Mouse (Mus musculus): ENCODE data around the gene Nudt21. TPM values are rescaled to one million over a fixed set of nuclear protein-coding genes. Genes with fewer than 3 reads are reported as not detected.

Nudt21 gene
- 97.5 and 104 TPM in 2 replicates for polyA plus RNA-seq (2015; fragmentation: Nextera tagmentation; extraction: Ambion mirVana)

GRCm38 (mm10) chr8:94036944-94037524 lies at the start of gene Nudt21, which contains the start of gene Ogfod1:
Nudt21 (minus strand) TSS chr8:94037031.
Ogfod1 (plus strand) TSS chr8:94037198.
- H3K9me3 ChIP-seq (ENCODE audit: control insufficient read depth, low read length): no peaks in the 10 kb centered on the region
- peak; percentile 100 for ATAC-seq (ENCODE audit: low read depth)
- WGBS: under 1% methylated on average over 41 of the region's 41 CpGs
- H3K4me3 ChIP-seq (ENCODE audit: low read length): peak within 1 kb of the TSS; percentile 76
- H3K9ac ChIP-seq (ENCODE audit: low read length): peak within 1 kb of the TSS; percentile 79
- peaks cover 15% of the 10 kb centered on the region for H3K4me1 ChIP-seq (replicated peaks; ENCODE audit: control insufficient read depth, insufficient read depth, low read length)
- H3K36me3 ChIP-seq (ENCODE audit: control insufficient read depth, insufficient read depth, low read length): no peaks in the 10 kb centered on the region
- H3K27ac ChIP-seq (ENCODE audit: low read length): peak within 1 kb of the TSS; percentile 68
- peak within 1 kb of the TSS; percentile 83 for H3K4me2 ChIP-seq (ENCODE audit: low read depth, low read length)
- H3K27me3 ChIP-seq (ENCODE audit: control insufficient read depth, insufficient read depth, low read depth, low read length): no peaks in the 10 kb centered on the region

DNA sequence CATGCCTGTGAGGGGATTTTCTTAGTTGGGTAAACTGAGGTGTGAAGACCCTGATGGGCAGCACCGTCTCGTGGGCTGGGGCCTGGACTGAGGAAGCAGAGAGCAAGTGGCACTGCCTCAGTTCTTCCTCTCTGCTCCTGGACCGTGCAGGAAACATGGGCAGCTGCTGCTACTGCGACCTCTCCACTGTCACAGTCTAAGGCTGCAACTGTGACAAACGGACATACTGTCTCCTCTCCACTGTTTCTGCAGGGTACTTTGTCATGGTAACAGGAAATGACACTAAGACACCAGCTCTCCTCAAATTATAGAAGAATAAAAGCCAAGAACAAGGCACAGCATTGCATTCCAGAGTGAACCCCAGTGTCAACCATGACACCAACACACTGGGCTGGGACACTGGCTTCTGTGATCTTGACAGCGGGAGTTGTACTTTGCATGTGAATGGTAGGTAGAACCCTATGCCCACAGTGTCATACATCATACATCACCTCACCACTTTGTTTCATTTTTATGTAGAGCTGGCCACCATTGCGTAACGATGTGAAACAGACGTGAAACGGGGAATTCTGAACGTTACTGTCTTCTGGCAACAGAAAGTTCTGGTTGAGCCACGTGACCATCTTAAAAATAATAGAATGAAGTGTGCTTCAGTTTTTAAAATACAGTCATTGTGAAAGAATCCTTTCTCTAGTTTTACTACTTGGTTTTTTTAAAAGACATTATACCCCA lies 39.8 kb upstream of the Nudt21 start:
- Histone ChIP-seq H3K27ac (ENCODE audit: low read length) (no peak overlapping the region), H3K27me3 (ENCODE audit: control insufficient read depth, insufficient read depth, low read depth, low read length) (no peaks in the 10 kb centered on the region), H3K9me3 (ENCODE audit: control insufficient read depth, low read length) (no peaks in the 10 kb centered on the region), H3K36me3 (ENCODE audit: control insufficient read depth, insufficient read depth, low read length) (no peaks in the 10 kb centered on the region), H3K9ac (ENCODE audit: low read length) (no peak overlapping the region), H3K4me2 (ENCODE audit: low read depth, low read length) (no peak overlapping the region), H3K4me3 (ENCODE audit: low read length) (no peak overlapping the region), H3K4me1 (replicated peaks; ENCODE audit: control insufficient read depth, insufficient read depth, low read length) (no peaks in the 10 kb centered on the region)
- WGBS: 82% methylated on average over 12 of the region's 12 CpGs
- no peak for ATAC-seq (ENCODE audit: low read depth)

DNA sequence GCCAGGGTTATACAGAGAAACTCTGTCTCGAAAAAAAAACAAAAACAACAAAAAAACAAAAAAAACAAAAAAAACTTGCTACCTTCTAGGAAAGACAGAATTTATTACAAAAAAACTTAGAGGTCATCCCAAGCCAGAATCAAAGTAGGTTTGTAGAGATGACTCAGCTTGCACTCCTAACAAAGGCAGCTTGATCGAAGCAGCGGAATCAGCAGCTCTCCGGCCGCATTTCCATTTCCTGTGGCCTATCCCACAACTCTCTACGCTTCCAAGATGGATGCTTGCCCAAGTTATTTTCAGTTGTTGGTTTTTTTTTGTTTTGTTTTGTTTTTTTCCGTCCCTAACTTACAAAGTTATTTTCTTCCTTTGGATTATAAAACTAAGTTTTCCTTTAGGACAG lies 32.0 kb upstream of the Nudt21 start:
- no peak for ATAC-seq (ENCODE audit: low read depth)
- no peaks in the 10 kb centered on the region for H3K27me3 ChIP-seq (ENCODE audit: control insufficient read depth, insufficient read depth, low read depth, low read length)
- WGBS: 90% methylated on average over 7 of the region's 7 CpGs

DNA sequence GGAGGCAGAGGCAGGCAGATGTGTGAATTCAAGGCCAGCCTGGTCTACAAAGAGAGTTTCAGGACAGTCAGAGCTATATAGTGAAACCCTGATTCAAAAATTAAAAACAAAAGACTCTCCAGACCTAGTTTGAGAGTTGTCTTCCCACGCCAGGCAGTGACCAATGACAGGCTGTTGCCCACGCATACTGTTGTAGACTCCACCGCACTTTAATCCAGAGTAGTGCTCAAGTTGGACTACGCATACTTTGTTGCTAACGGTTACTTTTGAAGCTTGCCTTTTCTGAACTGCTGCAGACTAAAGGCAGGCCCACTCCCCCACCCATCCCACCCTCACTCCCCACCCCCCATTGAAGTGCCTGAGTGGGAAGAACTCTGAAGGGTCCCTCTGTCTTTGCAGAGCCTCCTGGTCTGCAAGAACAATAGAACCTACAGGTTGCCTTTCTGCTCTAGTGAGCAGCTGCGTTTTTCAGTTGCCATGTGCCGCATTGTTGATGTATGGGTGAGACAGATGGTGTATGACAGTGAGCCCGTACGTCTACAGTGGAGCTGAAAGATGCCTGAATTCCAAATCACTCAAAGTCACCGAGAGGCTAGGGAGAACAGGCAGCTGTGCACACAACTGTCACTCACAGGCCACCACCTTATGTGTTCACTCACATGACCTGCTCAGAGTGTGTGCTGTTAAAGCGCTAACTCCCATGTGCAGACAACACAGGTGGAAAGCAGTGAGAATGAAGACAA lies 29.5 kb upstream of the Nudt21 start:
- no peak for ATAC-seq (ENCODE audit: low read depth)
- Histone ChIP-seq H3K4me3 (ENCODE audit: low read length) (no peak overlapping the region), H3K27me3 (ENCODE audit: control insufficient read depth, insufficient read depth, low read depth, low read length) (no peaks in the 10 kb centered on the region), H3K9me3 (ENCODE audit: control insufficient read depth, low read length) (no peaks in the 10 kb centered on the region), H3K4me2 (ENCODE audit: low read depth, low read length) (no peak overlapping the region), H3K27ac (ENCODE audit: low read length) (no peak overlapping the region), H3K4me1 (replicated peaks; ENCODE audit: control insufficient read depth, insufficient read depth, low read length) (no peaks in the 10 kb centered on the region), H3K36me3 (ENCODE audit: control insufficient read depth, insufficient read depth, low read length) (peaks cover 11% of the 10 kb centered on the region), H3K9ac (ENCODE audit: low read length) (no peak overlapping the region)
- WGBS: 59% methylated on average over 11 of the region's 11 CpGs

More for the DNA sequence above, 32.0 kb upstream of the Nudt21 start:
- Histone ChIP-seq H3K4me3 (ENCODE audit: low read length) (no peak overlapping the region), H3K4me1 (replicated peaks; ENCODE audit: control insufficient read depth, insufficient read depth, low read length) (no peaks in the 10 kb centered on the region), H3K36me3 (ENCODE audit: control insufficient read depth, insufficient read depth, low read length) (peaks cover 6% of the 10 kb centered on the region), H3K4me2 (ENCODE audit: low read depth, low read length) (no peak overlapping the region), H3K9ac (ENCODE audit: low read length) (no peak overlapping the region), H3K27ac (ENCODE audit: low read length) (no peak overlapping the region), H3K9me3 (ENCODE audit: control insufficient read depth, low read length) (no peaks in the 10 kb centered on the region)

GRCm38 (mm10) chr8:94057157-94057854 lies 20.5 kb upstream of the Nudt21 start:
- Histone ChIP-seq H3K4me1 (replicated peaks; ENCODE audit: control insufficient read depth, insufficient read depth, low read length) (no peaks in the 10 kb centered on the region), H3K36me3 (ENCODE audit: control insufficient read depth, insufficient read depth, low read length) (peaks cover 14% of the 10 kb centered on the region), H3K9me3 (ENCODE audit: control insufficient read depth, low read length) (no peaks in the 10 kb centered on the region), H3K4me2 (ENCODE audit: low read depth, low read length) (no peak overlapping the region), H3K27ac (ENCODE audit: low read length) (no peak overlapping the region), H3K27me3 (ENCODE audit: control insufficient read depth, insufficient read depth, low read depth, low read length) (no peaks in the 10 kb centered on the region), H3K4me3 (ENCODE audit: low read length) (no peak overlapping the region), H3K9ac (ENCODE audit: low read length) (no peak overlapping the region)
- ATAC-seq (ENCODE audit: low read depth): no peak
- 61% methylated on average over 6 of the region's 6 CpGs for WGBS

DNA sequence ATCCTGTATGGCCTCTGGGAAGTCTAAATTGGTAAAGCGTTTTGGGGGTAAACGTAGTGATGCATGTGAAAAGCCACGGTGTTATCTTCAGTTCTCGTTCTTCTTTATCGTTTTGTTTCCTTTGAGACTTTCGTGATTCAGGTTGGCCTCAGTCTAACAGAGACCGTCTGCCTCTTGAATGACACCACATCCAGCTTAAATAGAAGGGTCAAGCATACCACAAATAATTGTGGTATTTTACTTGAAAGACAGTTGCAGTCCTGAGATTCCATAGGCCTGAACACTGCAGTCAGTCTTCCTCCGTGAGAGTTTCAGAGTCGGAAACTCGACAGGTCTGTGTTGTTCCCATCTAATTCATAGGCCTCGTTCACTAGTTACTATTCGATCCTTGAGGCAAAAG lies 15.9 kb upstream of the Nudt21 start:
- no peaks in the 10 kb centered on the region for H3K27me3 ChIP-seq (ENCODE audit: control insufficient read depth, insufficient read depth, low read depth, low read length)
- H3K4me1 ChIP-seq (replicated peaks; ENCODE audit: control insufficient read depth, insufficient read depth, low read length): no peaks in the 10 kb centered on the region
- no peak overlapping the region for H3K4me2 ChIP-seq (ENCODE audit: low read depth, low read length)
- H3K9ac ChIP-seq (ENCODE audit: low read length): no peak overlapping the region
- H3K4me3 ChIP-seq (ENCODE audit: low read length): no peak overlapping the region
- H3K36me3 ChIP-seq (ENCODE audit: control insufficient read depth, insufficient read depth, low read length): peaks cover 12% of the 10 kb centered on the region; the same call in 1 of the 2 replicates
- no peak overlapping the region for H3K27ac ChIP-seq (ENCODE audit: low read length)
- 86% methylated on average over 12 of the region's 12 CpGs for WGBS
- no peaks in the 10 kb centered on the region for H3K9me3 ChIP-seq (ENCODE audit: control insufficient read depth, low read length)
- no peak for ATAC-seq (ENCODE audit: low read depth)

GRCm38 (mm10) chr8:94047845-94048244 lies 11.0 kb upstream of the Nudt21 start:
- Histone ChIP-seq H3K4me3 (ENCODE audit: low read length) (no peak overlapping the region), H3K9me3 (ENCODE audit: control insufficient read depth, low read length) (no peaks in the 10 kb centered on the region), H3K4me2 (ENCODE audit: low read depth, low read length) (no peak overlapping the region), H3K36me3 (ENCODE audit: control insufficient read depth, insufficient read depth, low read length) (peaks cover 8% of the 10 kb centered on the region; the same call in 1 of the 2 replicates), H3K9ac (ENCODE audit: low read length) (no peak overlapping the region), H3K4me1 (replicated peaks; ENCODE audit: control insufficient read depth, insufficient read depth, low read length) (no peaks in the 10 kb centered on the region), H3K27ac (ENCODE audit: low read length) (no peak overlapping the region), H3K27me3 (ENCODE audit: control insufficient read depth, insufficient read depth, low read depth, low read length) (no peaks in the 10 kb centered on the region)
- WGBS: 69% methylated on average over 2 of the region's 2 CpGs
- no peak for ATAC-seq (ENCODE audit: low read depth)

DNA sequence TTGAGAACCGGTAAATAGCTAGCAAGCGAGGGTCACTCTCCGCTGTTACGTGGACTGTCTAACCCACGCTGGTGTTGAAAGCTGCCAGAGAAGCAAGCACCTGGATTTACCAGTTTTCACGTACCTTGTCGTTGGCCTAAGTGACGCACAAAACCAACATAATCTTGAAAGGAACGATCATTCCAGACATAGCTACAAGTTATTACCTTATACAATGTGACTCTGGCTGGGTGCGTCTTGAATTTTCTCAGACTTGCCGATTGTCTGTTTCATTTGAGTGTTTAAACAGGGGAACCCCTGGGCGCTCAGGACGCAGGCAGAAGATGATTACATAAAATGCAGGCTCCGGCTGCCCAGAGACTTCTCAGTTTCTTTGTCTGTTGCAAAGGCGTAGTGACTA lies 975 bp upstream of the Nudt21 start:
- 6% methylated on average over 15 of the region's 15 CpGs for WGBS
- Histone ChIP-seq H3K27ac (ENCODE audit: low read length) (0 out of 2 replicates have a peak overlapping the region, but pooled peaks have one; percentile 20), H3K4me2 (ENCODE audit: low read depth, low read length) (peak overlapping the region; percentile 64), H3K27me3 (ENCODE audit: control insufficient read depth, insufficient read depth, low read depth, low read length) (no peaks in the 10 kb centered on the region), H3K4me3 (ENCODE audit: low read length) (peak overlapping the region; percentile 76), H3K9ac (ENCODE audit: low read length) (peak overlapping the region; percentile 71), H3K9me3 (ENCODE audit: control insufficient read depth, low read length) (no peaks in the 10 kb centered on the region), H3K36me3 (ENCODE audit: control insufficient read depth, insufficient read depth, low read length) (no peaks in the 10 kb centered on the region), H3K4me1 (replicated peaks; ENCODE audit: control insufficient read depth, insufficient read depth, low read length) (peaks cover 15% of the 10 kb centered on the region)
- no peak for ATAC-seq (ENCODE audit: low read depth)

Data from lung, embryonic 16.5 days (tissue).